Mouse (Mus musculus): ENCODE data around the gene Itfg2. TPM values are rescaled to one million over a fixed set of nuclear protein-coding genes. Genes with fewer than 3 reads are reported as not detected.

Gene Itfg2
- total RNA-seq (2021) = 10 to 100 TPM; 15.3 to 19.5 TPM
- long read RNA-seq, experiment 1, transcript Itfg2-201 (12 exons, 2,320 nt) = major isoform, 11 of 18 reads
- long read RNA-seq, experiment 1, partial matches to known transcripts = 1 of 18 reads
- long read RNA-seq, experiment 1, other reads (novel, unspliced or antisense) = 3 of 18 reads
- long read RNA-seq, experiment 2, transcript Itfg2-201 (12 exons, 2,320 nt) = major isoform, 16 of 21 reads
- long read RNA-seq, experiment 2, partial matches to known transcripts = 0 of 21 reads
- long read RNA-seq, experiment 2, other reads (novel, unspliced or antisense) = 3 of 21 reads

DNA sequence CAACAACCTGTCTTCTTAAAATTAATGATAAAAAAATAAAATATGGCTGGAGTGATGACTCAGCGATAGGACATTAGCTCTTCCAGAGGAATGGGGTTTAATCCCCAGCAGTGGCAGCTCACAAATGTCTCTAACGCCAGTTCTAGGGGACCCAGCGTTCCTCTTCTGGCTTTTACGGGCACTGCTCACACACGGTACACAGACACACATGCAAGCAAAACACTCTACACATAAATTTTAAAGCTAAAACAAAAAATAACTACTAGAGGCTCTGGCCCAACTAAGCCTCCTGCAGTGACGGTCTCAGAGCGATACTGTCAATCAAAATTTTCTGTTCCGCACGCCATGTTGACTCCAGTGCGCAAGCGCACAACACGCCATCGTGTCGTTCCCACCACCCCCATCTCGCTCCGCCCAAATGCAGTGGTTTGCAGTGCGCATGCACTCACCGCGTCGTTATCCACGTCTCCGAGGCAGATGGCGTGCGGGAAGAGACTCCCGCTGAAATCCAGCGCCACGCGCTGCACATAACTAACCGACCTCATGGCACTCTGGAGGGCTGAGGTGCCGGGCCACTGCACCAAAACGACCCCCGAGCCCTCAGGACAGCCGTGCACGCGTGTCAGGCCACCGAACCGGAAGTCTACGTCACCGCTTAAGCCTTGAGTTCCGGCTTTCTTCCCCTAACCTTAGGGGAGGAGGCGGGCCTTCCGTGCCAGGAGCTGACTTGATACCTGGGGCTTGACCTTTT, at the start of gene Itfg2:
Gene Itfg2 (minus strand): TSS at position 663 of the 751 bp plus-strand sequence.
- intact Hi-C loops (cut with DNase I) = no loop called here
- DNase-seq = peak; percentile 94 to 97

DNA sequence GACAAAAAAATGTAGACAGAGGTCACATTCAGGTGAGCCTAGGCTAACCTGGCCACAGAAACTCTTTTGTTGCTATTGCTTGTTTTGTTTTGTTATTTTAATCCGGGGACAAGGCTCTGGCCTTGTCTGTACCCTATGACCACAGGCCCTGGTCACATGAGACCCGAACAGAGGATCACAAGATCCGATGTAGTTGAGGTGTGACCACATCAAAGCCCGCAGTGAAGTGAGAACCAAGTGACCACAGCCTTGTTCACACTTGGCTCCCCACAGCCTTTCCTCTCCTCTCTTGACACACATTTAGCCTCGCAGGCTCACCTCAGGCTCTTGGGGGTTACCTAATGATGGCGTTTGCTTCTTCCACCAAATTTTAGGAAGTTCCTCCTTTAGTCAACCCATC, 49.4 kb upstream of the Itfg2 start:
- intact Hi-C loops (cut with DNase I) = no loop called here
- DNase-seq = no peak

DNA sequence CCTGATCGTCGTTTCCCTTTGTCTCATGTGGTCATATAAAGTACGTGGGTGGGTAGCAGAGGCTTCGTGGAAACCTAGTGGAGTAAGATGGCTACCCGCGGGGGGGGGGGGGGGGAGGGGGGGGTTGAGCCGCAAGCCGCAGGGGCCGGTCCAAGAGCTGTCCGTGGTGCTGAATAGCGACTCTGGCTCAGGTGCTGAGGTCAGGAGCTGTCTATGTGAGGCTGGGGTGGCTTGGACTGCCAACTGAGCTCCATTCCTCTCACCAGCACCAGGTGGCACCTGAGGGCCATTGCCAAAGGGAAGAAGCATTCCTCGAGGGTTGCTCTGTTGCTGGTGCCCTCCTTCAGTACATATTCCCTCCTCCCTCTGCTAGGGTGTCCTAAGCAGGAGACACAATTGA, 44.7 kb upstream of the Itfg2 start:
- no peak for DNase-seq

DNA sequence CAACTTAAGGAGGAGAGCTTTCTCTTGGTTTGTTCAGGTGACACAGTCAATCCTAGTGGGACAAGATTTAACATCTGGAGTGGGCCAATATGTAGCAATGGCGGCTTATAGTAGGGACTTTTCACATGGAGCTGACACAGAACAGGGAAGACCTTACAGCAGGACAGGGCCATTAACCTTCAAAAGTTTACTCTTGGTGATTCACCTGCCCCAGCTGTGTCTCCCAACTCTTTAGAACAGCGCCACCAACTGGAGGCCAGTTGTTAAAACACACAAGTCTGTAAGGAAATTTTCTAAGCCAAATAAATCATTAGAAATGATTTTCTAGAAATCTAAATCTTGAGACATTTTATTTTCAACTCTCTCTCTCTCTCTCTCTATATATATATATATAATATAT, 42.6 kb upstream of the Itfg2 start:
- intact Hi-C loops (cut with DNase I) = no loop called here
- no peak for DNase-seq

More for the DNA sequence above, 44.7 kb upstream of the Itfg2 start:
- intact Hi-C loops (cut with DNase I) = no loop called here

DNA sequence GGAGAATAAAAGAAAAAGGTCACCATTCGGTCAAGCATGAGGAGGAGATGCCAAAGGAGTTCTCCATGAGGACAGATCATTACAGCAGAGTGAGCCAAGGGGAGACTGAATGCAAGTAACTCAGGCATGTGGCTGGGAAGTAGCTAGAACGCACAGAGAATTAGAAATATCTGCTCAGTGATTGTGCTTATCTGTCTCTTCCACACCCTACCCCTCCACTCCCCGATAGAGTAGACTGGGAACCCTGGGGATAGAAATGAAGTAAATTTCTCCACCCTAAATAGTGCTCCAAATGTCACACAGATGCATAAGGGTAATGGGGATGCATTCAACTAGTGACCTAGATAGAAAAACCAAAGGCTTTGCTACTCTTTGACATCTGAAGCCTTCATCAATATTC, 41.8 kb upstream of the Itfg2 start:
- intact Hi-C loops (cut with DNase I) = no loop called here
- no peak for DNase-seq

DNA sequence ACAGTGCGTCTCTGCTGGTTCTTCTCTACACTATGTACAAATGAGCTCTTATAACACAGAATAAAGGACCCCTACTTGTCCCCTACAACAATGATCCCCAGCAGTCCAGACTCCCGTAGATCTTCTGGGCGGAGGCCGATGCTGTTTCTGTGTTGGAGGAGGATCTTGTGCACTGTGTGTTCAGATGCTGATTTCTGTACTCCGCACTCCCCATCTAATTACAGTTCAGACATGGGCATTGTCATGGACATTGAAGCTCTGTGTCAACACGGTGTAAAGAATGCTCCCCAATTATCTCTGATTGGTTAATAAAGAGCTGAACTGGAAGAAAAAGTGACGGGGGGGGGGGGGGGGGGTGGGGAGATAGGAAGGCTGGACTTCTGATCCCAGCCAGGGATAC, 41.3 kb upstream of the Itfg2 start:
- DNase-seq = no peak
- intact Hi-C loops (cut with DNase I) = no loop called here

- DNase-seq = no peak
- intact Hi-C loops (cut with DNase I) = no loop called here
Measured at GRCm38 (mm10) chr6:128464996-128465395, 40.3 kb upstream of the Itfg2 start.

GRCm38 (mm10) chr6:128461606-128462005, 36.9 kb upstream of the Itfg2 start:
- DNase-seq = no peak
- intact Hi-C loops (cut with DNase I) = no loop called here

- no peak for DNase-seq
- intact Hi-C loops (cut with DNase I) = no loop called here
Measured at GRCm38 (mm10) chr6:128460729-128461503, 36.2 kb upstream of the Itfg2 start.

GRCm38 (mm10) chr6:128460321-128460720, 35.6 kb upstream of the Itfg2 start:
- DNase-seq = no peak
- intact Hi-C loops (cut with DNase I) = no loop called here

- no peak for DNase-seq
- intact Hi-C loops (cut with DNase I) = no loop called here
Measured at GRCm38 (mm10) chr6:128457186-128457585, 32.5 kb upstream of the Itfg2 start.

- DNase-seq = no peak
- intact Hi-C loops (cut with DNase I) = no loop called here
Measured at GRCm38 (mm10) chr6:128455835-128456605, 31.3 kb upstream of the Itfg2 start.

DNA sequence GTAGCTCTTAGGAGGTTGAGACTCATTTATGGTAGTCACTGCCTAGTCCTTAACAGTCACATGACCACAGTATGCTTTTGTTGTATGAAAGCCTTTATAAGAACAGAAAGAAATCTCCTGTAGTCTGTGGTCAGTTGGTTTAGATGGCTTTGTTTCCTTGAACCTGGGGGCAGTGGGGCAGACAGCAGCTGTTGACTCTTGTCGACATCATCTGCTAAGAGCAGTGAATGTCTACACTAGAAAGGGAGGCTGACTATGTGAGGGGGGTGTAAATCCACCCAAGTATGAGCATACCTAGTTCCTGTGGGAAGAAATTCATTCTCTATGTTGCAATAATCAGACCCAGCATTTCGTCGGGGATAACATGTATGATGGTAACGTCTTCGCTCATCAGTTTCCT, 22.3 kb upstream of the Itfg2 start:
- intact Hi-C loops (cut with DNase I) = loop anchor here (10.0 kb wide), 1 partner anchor 388 kb away; no protein-coding TSS in a partner anchor
- no peak for DNase-seq

- DNase-seq = peak in 1 of 2 experiments; percentile 43
Measured at GRCm38 (mm10) chr6:128445761-128446535, 21.2 kb upstream of the Itfg2 start.

DNA sequence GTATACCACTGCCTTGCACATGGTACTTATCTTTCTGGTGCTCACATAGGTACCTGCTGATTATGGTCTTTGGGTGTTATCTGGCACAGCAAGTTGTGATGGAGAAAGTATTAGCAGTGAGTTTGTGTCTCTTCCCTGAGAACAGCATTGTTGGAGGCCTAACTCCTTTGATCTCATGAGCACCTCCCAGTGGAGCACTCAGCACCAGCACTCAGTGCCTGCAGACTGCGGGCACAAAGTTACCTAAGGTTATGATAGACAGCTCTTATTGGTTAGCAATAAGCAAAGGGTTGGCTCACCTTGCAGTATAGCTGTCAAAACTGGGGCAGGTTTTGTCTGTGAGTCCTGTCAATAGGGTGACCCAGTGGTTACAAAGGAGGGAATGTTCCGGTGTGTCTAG, 15.5 kb upstream of the Itfg2 start:
- DNase-seq = no peak
- intact Hi-C loops (cut with DNase I) = loop anchor here (10.0 kb wide), 1 partner anchor 395 kb away; no protein-coding TSS in a partner anchor

More at GRCm38 (mm10) chr6:128445761-128446535, 21.2 kb upstream of the Itfg2 start:
- intact Hi-C loops (cut with DNase I) = loop anchor here (1.0 to 10.0 kb wide), 2 partner anchors 34 to 389 kb away; no protein-coding TSS in a partner anchor

- DNase-seq = no peak
- intact Hi-C loops (cut with DNase I) = loop anchor here (10.0 kb wide), 1 partner anchor 1334 kb away; the partner anchor contains the start of gene Tigar
Measured at GRCm38 (mm10) chr6:128438871-128439341, 14.2 kb upstream of the Itfg2 start.

GRCm38 (mm10) chr6:128438317-128438870, 13.7 kb upstream of the Itfg2 start, which contains the start of gene Fkbp4:
TSS of gene Fkbp4 (minus strand) at chr6:128438677.
- peak; percentile 85 to 90 for DNase-seq
- intact Hi-C loops (cut with DNase I) = loop anchor here (10.0 kb wide), 1 partner anchor 1334 kb away; the partner anchor contains the start of gene Tigar

GRCm38 (mm10) chr6:128437731-128438316, 13.1 kb upstream of the Itfg2 start:
- DNase-seq = peak; percentile 37 to 54
- intact Hi-C loops (cut with DNase I) = loop anchor here (10.0 kb wide), 1 partner anchor 1333 kb away; the partner anchor contains the start of gene Tigar
